Mouse (Mus musculus) ES-E14 (cell line): Measurements from ENCODE around the gene Gm10842. TPM values are rescaled to one million over a fixed set of nuclear protein-coding genes. Genes with fewer than 3 reads are reported as not detected.

ENCODE experiments used
- DNase-seq: peaks from one replicate; pipeline ENCODE4 v3.0.0-alpha.2; 2013; ENCODE audit warnings: low read depth, low spot score
- H3K27ac ChIP-seq: 2 replicates; pipeline ENCODE4 v1.5.1; 2012; ENCODE audit warnings: low read depth, mild to moderate bottlenecking, low read length, moderate library complexity, mixed read lengths; ENCODE audit not compliant: poor library complexity, insufficient read depth, severe bottlenecking
- H3K36me3 ChIP-seq: 2 replicates; pipeline ENCODE4 v1.6.1; 2012; ENCODE audit warnings: mild to moderate bottlenecking, low read length, moderate library complexity, mixed read lengths; ENCODE audit not compliant: control insufficient read depth, poor library complexity, insufficient read depth, severe bottlenecking
- H3K4me1 ChIP-seq, 2 experiments: fragments of 150-350 bp in 1 of 2; sonication (generic) in 1 of 2; 2 replicates each; pipeline ENCODE4 v1.6.1; 2012; ENCODE audit warnings: low read length in 2 of 2, mild to moderate bottlenecking in 1 of 2, mixed read lengths in 1 of 2; ENCODE audit not compliant: control insufficient read depth in 2 of 2, insufficient read depth in 2 of 2, poor library complexity in 1 of 2
- H3K4me3 ChIP-seq, 2 experiments: fragments of 150-350 bp in 1 of 2; sonication (generic) in 1 of 2; 2 replicates each; pipeline ENCODE4 v1.5.1; 2012; ENCODE audit warnings: low read length in 2 of 2, low read depth in 1 of 2, mild to moderate bottlenecking in 1 of 2, mixed read lengths in 1 of 2; ENCODE audit not compliant: insufficient read depth in 1 of 2, poor library complexity in 1 of 2, severe bottlenecking in 1 of 2
- H3K9ac ChIP-seq: 2 replicates; pipeline ENCODE4 v1.6.1; 2012; ENCODE audit warnings: low read depth, mild to moderate bottlenecking, low read length, mixed read lengths; ENCODE audit not compliant: poor library complexity, insufficient read depth, severe bottlenecking
- H3K9me3 ChIP-seq: fragments of 150-350 bp; sonication (generic); 2 replicates; pipeline ENCODE4 v1.6.1; 2012; ENCODE audit warnings: low read depth, mild to moderate bottlenecking, low read length; ENCODE audit not compliant: control insufficient read depth, insufficient read depth
- CHD2 ChIP-seq: IDR thresholded peaks from 2 replicates; pipeline ENCODE4 v1.6.1; 2014; ENCODE audit warnings: mild to moderate bottlenecking, low read depth, low read length, inconsistent platforms
- HCFC1 ChIP-seq: IDR thresholded peaks from 2 replicates; pipeline ENCODE4 v1.6.1; 2012; ENCODE audit warnings: low read length, inconsistent platforms, borderline replicate concordance; ENCODE audit not compliant: insufficient read depth
- MAFK ChIP-seq: IDR thresholded peaks from 2 replicates; pipeline ENCODE4 v1.6.1; 2014; ENCODE audit warnings: mild to moderate bottlenecking, low read depth, low read length, inconsistent platforms; ENCODE audit not compliant: insufficient read depth
- ZC3H11A ChIP-seq: IDR thresholded peaks from 2 replicates; pipeline ENCODE4 v1.6.1; 2012; ENCODE audit warnings: low read depth, mild to moderate bottlenecking, inconsistent platforms, low read length, borderline replicate concordance
- ZNF384 ChIP-seq: IDR thresholded peaks from 2 replicates; pipeline ENCODE4 v1.6.1; 2012; ENCODE audit warnings: low read depth, low read length, inconsistent platforms
- in situ Hi-C, 2 experiments: fragments of 600-800 bp; cut with MboI; formaldehyde crosslinking; loops; one replicate each; pipeline ENCODE4 v1.15.1; 2025; ENCODE audit warnings: low sequenced_read_pairs in 2 of 2, inconsistent platforms in 1 of 2; ENCODE audit not compliant: unreplicated experiment in 2 of 2
- total RNA-seq: library from RNA; depleted of rRNA; stranded (reverse); fragments of 300-350 nt; gene quantifications from 2 replicates; pipeline ENCODE4 v1.2.3, GENCODE M21; 2012

Gene Gm10842
- total RNA-seq, 1 experiment: not detected

DNA sequence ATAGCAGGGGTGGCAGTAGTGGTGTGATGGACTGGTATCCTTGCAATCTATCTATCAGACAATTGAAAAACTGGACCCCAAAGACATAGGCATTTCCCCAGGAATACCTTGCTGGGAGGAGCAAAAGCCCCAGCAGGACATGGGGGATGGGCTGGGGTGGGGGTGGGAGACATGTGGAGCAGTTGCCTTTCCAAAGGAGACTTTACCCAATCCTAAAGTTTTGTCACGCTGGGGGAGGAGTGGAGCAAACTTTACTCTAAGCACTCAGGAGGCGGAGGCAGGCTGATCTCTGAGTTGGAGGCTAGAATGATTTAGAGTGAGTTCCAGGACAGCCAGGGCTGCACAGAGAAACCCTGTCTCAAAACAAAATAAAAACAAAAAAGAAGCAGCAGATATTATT lies 14.7 kb downstream of the Gm10842 start:
- in situ Hi-C loops: loop anchor here in 1 of 2 experiments (25.0 kb wide), 1 partner anchor 1199 kb away; the partner anchor contains the start of genes Arf2 and Nsf
- Histone ChIP-seq H3K4me1 (peaks cover 2 to 26% of the 10 kb centered on the region in 2 experiments), H3K27ac (peak overlapping the region; percentile 6; the same call in 1 of the 2 replicates), H3K9ac (no peak overlapping the region), H3K36me3 (no peaks in the 10 kb centered on the region), H3K9me3 (no peaks in the 10 kb centered on the region), H3K4me3 (no peak overlapping the region)
- no peak for DNase-seq
- TF ChIP-seq ZNF384 (no peak), HCFC1 (no peak), MAFK (no peak), CHD2 (no peak), ZC3H11A (no peak)

DNA sequence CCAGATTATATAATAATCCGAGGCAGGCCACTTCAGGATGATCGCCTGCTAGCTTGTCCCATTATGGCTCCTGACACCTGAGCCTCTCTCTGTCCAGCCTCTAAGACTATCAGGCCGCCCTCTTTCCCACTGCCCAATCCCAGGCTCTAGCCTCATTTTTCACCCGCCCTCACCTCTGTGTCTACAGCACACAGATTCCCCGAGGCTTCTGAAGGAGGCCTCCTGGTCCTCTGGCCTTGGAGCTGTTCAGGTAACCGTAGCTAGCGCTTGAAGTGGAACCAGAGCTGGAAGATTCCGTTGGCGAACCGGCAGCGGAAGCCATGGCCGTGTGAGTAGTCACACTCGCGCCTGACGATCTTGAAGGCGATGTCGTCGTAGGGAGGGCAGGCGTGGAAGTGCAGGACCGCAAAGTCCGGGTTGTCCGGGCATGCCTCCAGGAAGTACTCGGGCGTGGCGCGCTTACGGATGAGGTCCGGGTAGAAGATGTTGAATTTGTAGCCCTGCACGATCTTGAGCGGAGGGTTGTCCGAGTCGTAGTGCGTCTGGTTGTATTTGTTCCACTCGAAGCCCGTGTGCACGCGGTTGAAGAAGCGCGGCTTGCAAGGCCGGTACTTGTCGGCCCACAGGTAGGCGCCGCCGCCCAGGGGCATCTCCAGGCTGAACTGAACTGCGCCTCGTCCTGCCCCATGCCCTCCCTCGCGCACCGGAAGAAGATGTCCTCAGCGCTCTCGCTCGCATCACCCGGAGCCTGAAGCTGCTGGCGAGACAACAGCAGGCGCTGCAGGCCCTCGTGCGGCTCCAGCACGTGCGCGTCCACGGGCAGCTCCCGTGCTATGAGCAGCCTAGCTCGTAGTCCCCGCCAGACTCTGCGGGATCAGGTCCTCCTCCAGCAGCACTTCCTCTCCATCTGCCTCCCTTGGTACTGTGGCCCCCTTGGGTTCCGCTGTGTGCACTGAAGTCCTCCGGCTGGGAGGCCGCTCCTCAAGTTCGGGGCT lies 18.1 kb downstream of the Gm10842 start:
- DNase-seq: no peak
- H3K27ac ChIP-seq: no peak overlapping the region
- peak overlapping the region; percentile 31 for H3K9ac ChIP-seq

DNA sequence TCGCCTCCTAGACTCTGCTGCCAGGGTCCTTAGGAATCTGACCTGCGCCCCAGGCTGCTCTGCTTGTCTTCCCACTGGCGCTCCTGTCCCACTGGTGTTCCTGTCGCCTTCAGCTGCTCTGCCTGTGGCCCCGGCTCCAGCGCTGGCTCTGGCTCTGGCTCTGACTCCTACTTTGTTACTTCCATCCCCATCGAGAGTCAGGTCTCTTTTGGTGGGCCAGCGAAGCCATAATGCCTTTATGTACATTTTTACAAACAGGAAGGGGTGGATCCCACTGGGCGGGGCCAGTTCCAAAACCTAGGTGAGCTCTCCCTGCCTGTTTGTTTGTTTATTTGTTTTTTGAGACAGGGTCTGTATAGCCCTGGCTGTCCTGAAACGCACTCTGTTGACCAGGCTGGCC lies 20.1 kb downstream of the Gm10842 start:
- peak overlapping the region; percentile 62 for H3K9ac ChIP-seq
- peak overlapping the region; percentile 42 to 54 for H3K4me3 ChIP-seq
- H3K4me1 ChIP-seq: peaks cover 3 to 19% of the 10 kb centered on the region in 2 experiments; a peak in 2 of 4 replicates
- no peak for TF ChIP-seq MAFK
- no peak for TF ChIP-seq CHD2
- no peak for TF ChIP-seq ZC3H11A
- TF ChIP-seq ZNF384: no peak
- TF ChIP-seq HCFC1: no peak
- H3K27ac ChIP-seq: no peak overlapping the region
- in situ Hi-C loops: loop anchor here in 1 of 2 experiments (25.0 kb wide), 1 partner anchor 1204 kb away; the partner anchor contains the start of genes Arf2 and Nsf
- no peak for DNase-seq
- H3K36me3 ChIP-seq: peaks cover 1% of the 10 kb centered on the region; the same call in 1 of the 2 replicates
- H3K9me3 ChIP-seq: no peaks in the 10 kb centered on the region

More for the DNA sequence above, 18.1 kb downstream of the Gm10842 start:
- peak overlapping the region; percentile 42 to 54 for H3K4me3 ChIP-seq
- peaks cover 0 to 22% of the 10 kb centered on the region in 2 experiments; a peak in 3 of 4 replicates for H3K4me1 ChIP-seq
- TF ChIP-seq CHD2 (no peak), MAFK (no peak), ZC3H11A (no peak), ZNF384 (no peak), HCFC1 (no peak)
- no peaks in the 10 kb centered on the region for H3K9me3 ChIP-seq
- peaks cover 1% of the 10 kb centered on the region; the same call in 1 of the 2 replicates for H3K36me3 ChIP-seq
- in situ Hi-C loops: loop anchor here in 1 of 2 experiments (25.0 kb wide), 1 partner anchor 1203 kb away; the partner anchor contains the start of genes Arf2 and Nsf

DNA sequence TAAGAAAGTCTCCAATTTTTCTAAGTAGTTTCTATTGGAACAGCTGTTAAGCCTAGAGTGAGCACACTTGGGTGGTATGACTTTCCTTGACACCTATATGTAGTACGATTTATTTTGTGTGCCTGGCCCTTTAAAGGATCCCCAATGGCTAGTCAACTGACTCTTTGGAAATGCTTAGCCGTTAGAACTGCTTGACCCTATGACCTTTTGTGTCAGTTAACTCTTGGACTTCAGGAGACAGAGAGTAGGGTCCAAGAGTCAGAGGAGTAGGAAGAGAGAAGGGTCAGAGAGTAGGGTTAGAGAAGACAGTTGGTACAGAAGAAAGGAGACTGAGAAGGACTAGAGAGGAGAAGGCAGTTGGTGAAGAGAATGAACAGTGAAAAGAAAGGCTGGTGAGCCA lies 31.8 kb downstream of the Gm10842 start, which contains the start of gene Tlk2:
TSS of gene Tlk2 (plus strand) at position 292 of the 400 bp plus-strand sequence.
- Histone ChIP-seq H3K36me3 (peaks cover 2% of the 10 kb centered on the region; the same call in 1 of the 2 replicates), H3K9ac (no peak within 1 kb of the TSS), H3K9me3 (no peaks in the 10 kb centered on the region), H3K4me1 (0 out of 4 replicates have a peak, but pooled peaks cover 0 to 2% of the 10 kb centered on the region in 2 experiments), H3K27ac (no peak within 1 kb of the TSS), H3K4me3 (no peak within 1 kb of the TSS)
- DNase-seq: no peak
- TF ChIP-seq MAFK (no peak), ZC3H11A (no peak), ZNF384 (no peak), HCFC1 (no peak), CHD2 (no peak)
- in situ Hi-C loops: no loop called here
